Mouse (Mus musculus) stomach, embryonic 14.5 days (tissue): Measurements from ENCODE around the gene Zkscan4. TPM values are rescaled to one million over a fixed set of nuclear protein-coding genes. Genes with fewer than 3 reads are reported as not detected.
"Not testable (repeated sequence)": the region's sequence is repeated elsewhere in the genome, so short reads cannot be mapped to it uniquely, and the experiment has no call there.

ENCODE experiments used
- ATAC-seq: fragments of 200-750 bp; cut with Nextera tagmentation; 2 replicates; pipeline ENCODE4 v1.8.0; 2017; ENCODE audit warnings: low read depth, moderate TSS enrichment; ENCODE audit not compliant: insufficient number of reproducible peaks, insufficient read depth, low FRiP score
- H3K27ac ChIP-seq: fragments of 300-500 bp; sonication (generic); 2 replicates; pipeline ENCODE4 v1.5.1; 2014; ENCODE audit warnings: mild to moderate bottlenecking, low read length, moderate library complexity, mixed read lengths
- H3K27me3 ChIP-seq: fragments of 300-500 bp; sonication (generic); 2 replicates; pipeline ENCODE4 v1.6.1; 2014; ENCODE audit warnings: low read length, control low read depth, mixed read lengths; ENCODE audit not compliant: control insufficient read depth, insufficient read depth
- H3K36me3 ChIP-seq: fragments of 300-500 bp; sonication (generic); 2 replicates; pipeline ENCODE4 v1.6.1; 2014; ENCODE audit warnings: mild to moderate bottlenecking, control low read depth, low read length, moderate library complexity, mixed read lengths; ENCODE audit not compliant: control insufficient read depth, insufficient read depth
- H3K4me1 ChIP-seq: fragments of 300-500 bp; sonication (generic); 2 replicates; pipeline ENCODE4 v1.6.1; 2014; ENCODE audit warnings: low read length, control low read depth, mixed read lengths; ENCODE audit not compliant: control insufficient read depth, insufficient read depth
- H3K4me2 ChIP-seq: fragments of 300-500 bp; sonication (generic); replicated peaks from 2 replicates; pipeline ENCODE4 v1.6.1; 2014; ENCODE audit warnings: low read depth, low read length, control low read depth
- H3K4me3 ChIP-seq: fragments of 300-500 bp; sonication (generic); 2 replicates; pipeline ENCODE4 v1.5.1; 2014; ENCODE audit warnings: low read depth, low read length, control low read depth
- H3K9ac ChIP-seq: fragments of 300-500 bp; sonication (generic); replicated peaks from 2 replicates; pipeline ENCODE4 v1.6.1; 2014; ENCODE audit warnings: low read depth, mild to moderate bottlenecking, control low read depth, low read length, moderate library complexity, mixed read lengths
- H3K9me3 ChIP-seq: fragments of 300-500 bp; sonication (generic); 2 replicates; pipeline ENCODE4 v1.6.1; 2016; ENCODE audit warnings: low read depth, low read length, control low read depth; ENCODE audit not compliant: control insufficient read depth
- WGBS: fragments of 180-500 bp; shearing (Covaris S2); extraction: QIAGEN DNeasy Blood & Tissue Kit; methylation state at CpG from one replicate; pipeline ENCODE4 v1.1.7; 2014; 5-methylcytosine and 5-hydroxymethylcytosine counted together
- polyA plus RNA-seq: library from polyadenylated mRNA; unstranded; fragments of >200 nt; fragmentation: Nextera tagmentation; extraction: Ambion mirVana; gene quantifications from 2 replicates; pipeline ENCODE4 v1.2.1, GENCODE M21; 2014

Gene Zkscan4
- 2.9 TPM in 2 replicates for polyA plus RNA-seq

GRCm38 (mm10) chr13:21478759-21479670 is at the start of gene Zkscan4, which contains the start of gene Gm10065:
Gene Zkscan4, plus strand, starts transcription at chr13:21478907.
Gene Gm10065, minus strand, starts transcription at chr13:21479441.
- not testable (repeated sequence) for H3K27me3 ChIP-seq, H3K36me3 ChIP-seq, H3K4me1 ChIP-seq, H3K9me3 ChIP-seq
- Histone ChIP-seq H3K27ac (peak within 1 kb of the TSS; percentile 53; the same call in 1 of the 2 replicates), H3K4me3 (peak within 1 kb of the TSS; percentile 44), H3K9ac (peak within 1 kb of the TSS; percentile 34; the same call in 1 of the 2 replicates), H3K4me2 (peak within 1 kb of the TSS; percentile 53)
- peak; percentile 74; the same call in 1 of the 2 replicates for ATAC-seq
- WGBS = 4% methylated on average over 31 of the region's 31 CpGs

- H3K4me3 ChIP-seq = no peak overlapping the region
- H3K9ac ChIP-seq = no peak overlapping the region
- H3K9me3 ChIP-seq = no peaks in the 10 kb centered on the region
- H3K36me3 ChIP-seq = no peaks in the 10 kb centered on the region
- no peaks in the 10 kb centered on the region for H3K27me3 ChIP-seq
- no peak overlapping the region for H3K27ac ChIP-seq
- no peak overlapping the region for H3K4me2 ChIP-seq
- WGBS = 89% methylated on average over 4 of the region's 4 CpGs
- 0 out of 2 replicates have a peak, but pooled peaks cover 3% of the 10 kb centered on the region for H3K4me1 ChIP-seq
- ATAC-seq = no peak
Measured at GRCm38 (mm10) chr13:21435476-21435875, 43.2 kb upstream of the Zkscan4 start.

DNA sequence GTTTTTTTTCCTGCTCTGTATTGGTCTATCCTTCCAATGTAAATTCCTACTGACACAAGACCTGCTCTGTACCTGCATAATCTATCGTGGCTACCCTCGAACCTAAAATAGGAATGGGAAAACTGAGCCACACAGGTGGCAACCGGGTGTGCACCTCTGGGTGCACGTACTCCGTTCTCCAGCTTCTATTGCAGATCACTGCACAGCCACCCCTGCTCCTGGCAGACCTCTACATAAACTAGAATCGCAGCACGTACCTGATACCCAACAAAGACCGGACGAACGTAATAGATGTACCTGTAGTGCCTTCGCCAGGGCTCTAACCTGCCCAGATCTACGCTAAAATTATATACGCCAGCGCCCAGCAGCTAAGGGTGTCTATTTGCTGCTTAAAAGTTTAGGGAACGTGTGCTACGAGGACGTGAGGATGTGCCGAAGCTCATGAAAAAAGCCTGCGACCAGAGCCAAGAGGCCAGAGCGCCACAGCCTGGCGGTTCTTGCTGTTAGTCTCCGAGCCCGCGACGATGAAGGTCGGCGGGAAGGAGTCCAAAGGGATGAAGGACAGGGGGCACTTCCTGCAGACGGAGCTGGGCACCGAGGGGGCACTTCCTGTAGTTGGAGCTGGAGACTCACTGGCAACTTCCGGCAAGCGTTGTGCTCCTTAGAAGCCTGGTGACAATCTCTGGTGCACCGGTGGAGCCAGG is 38.1 kb upstream of the Zkscan4 start, which contains the start of gene Pgbd1:
Pgbd1 (minus strand) TSS at position 556 of the 704 bp plus-strand sequence.
- Histone ChIP-seq H3K27ac (peak within 1 kb of the TSS; percentile 78), H3K36me3 (peaks cover 22% of the 10 kb centered on the region), H3K4me3 (peak within 1 kb of the TSS; percentile 51), H3K9ac (peak within 1 kb of the TSS; percentile 52), H3K4me2 (peak within 1 kb of the TSS; percentile 86), H3K27me3 (no peaks in the 10 kb centered on the region), H3K4me1 (0 out of 2 replicates have a peak, but pooled peaks cover 3% of the 10 kb centered on the region), H3K9me3 (no peaks in the 10 kb centered on the region)
- under 1% methylated on average over 32 of the region's 32 CpGs for WGBS
- ATAC-seq = peak; percentile 89

- Histone ChIP-seq H3K4me1 (0 out of 2 replicates have a peak, but pooled peaks cover 3% of the 10 kb centered on the region), H3K9ac (peak overlapping the region; percentile 52; the same call in 1 of the 2 replicates), H3K4me3 (peak overlapping the region; percentile 51), H3K36me3 (peaks cover 27% of the 10 kb centered on the region), H3K27ac (peak overlapping the region; percentile 78; the same call in 1 of the 2 replicates), H3K27me3 (no peaks in the 10 kb centered on the region), H3K4me2 (peak overlapping the region; percentile 86), H3K9me3 (no peaks in the 10 kb centered on the region)
- no peak for ATAC-seq
- 17% methylated on average over 10 of the region's 10 CpGs for WGBS
Measured at GRCm38 (mm10) chr13:21441207-21441572, 37.5 kb upstream of the Zkscan4 start.

- no peaks in the 10 kb centered on the region for H3K9me3 ChIP-seq
- peaks cover 41% of the 10 kb centered on the region for H3K36me3 ChIP-seq
- no peak overlapping the region for H3K27ac ChIP-seq
- no peak overlapping the region for H3K4me2 ChIP-seq
- 89% methylated on average over 9 of the region's 9 CpGs for WGBS
- H3K4me3 ChIP-seq = no peak overlapping the region
- ATAC-seq = no peak
- H3K27me3 ChIP-seq = no peaks in the 10 kb centered on the region
- H3K9ac ChIP-seq = no peak overlapping the region
- H3K4me1 ChIP-seq = no peaks in the 10 kb centered on the region
Measured at GRCm38 (mm10) chr13:21446796-21447195, 31.9 kb upstream of the Zkscan4 start.

DNA sequence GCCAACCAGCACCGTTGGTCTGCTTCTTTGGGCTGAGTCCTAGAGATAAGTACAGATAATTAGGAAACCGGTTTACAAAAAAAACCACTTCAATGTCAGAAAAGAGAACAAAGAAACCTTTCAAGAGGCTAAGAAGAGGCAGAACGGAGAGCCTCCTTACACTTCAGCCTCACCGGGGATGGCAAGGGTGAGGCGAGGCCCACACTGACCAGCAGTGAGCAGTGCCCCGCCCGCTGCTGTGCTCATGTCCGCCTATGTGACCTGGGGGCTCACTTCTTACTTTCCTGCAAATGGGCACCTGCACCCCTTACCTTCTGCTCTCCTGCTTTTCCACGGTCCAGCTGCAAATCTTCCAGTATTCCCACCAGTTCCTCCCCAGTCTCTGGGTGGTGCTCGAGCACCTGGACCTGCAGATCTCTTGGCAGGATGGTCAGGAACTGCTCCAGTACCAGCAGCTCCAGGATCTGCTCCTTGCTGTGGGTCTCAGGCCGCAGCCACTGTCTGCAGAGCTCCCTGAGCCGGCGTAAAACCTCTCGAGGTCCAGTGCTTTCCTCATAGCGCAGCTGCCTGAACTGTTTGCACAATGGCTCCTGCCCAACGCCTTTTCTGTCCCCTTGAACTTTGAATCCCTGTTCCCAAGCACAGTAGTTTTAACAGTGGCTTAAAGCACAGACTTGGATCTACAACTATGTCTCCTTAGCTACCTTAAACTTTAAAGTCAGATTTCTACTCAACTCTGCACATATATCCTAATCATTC is 30.7 kb upstream of the Zkscan4 start:
- no peak overlapping the region for H3K4me3 ChIP-seq
- no peak overlapping the region for H3K27ac ChIP-seq
- peaks cover 3% of the 10 kb centered on the region; the same call in 1 of the 2 replicates for H3K4me1 ChIP-seq
- no peak; the same call in 1 of the 2 replicates for ATAC-seq
- no peak overlapping the region for H3K4me2 ChIP-seq
- 77% methylated on average over 16 of the region's 16 CpGs for WGBS
- peaks cover 41% of the 10 kb centered on the region for H3K36me3 ChIP-seq
- no peak overlapping the region for H3K9ac ChIP-seq
- H3K9me3 ChIP-seq = no peaks in the 10 kb centered on the region
- H3K27me3 ChIP-seq = no peaks in the 10 kb centered on the region

- Histone ChIP-seq H3K36me3 (peaks cover 4% of the 10 kb centered on the region; the same call in 1 of the 2 replicates), H3K4me3 (peak overlapping the region; percentile 51), H3K27ac (peak overlapping the region; percentile 77; the same call in 1 of the 2 replicates), H3K9ac (peak overlapping the region; percentile 55), H3K4me1 (peaks cover 3% of the 10 kb centered on the region; the same call in 1 of the 2 replicates), H3K4me2 (peak overlapping the region; percentile 61), H3K27me3 (no peaks in the 10 kb centered on the region), H3K9me3 (no peaks in the 10 kb centered on the region)
- 1% methylated on average over 13 of the region's 13 CpGs for WGBS
- ATAC-seq = no peak
Measured at GRCm38 (mm10) chr13:21453042-21453441, 25.7 kb upstream of the Zkscan4 start.
